Mouse (Mus musculus) testis, adult 2 months (tissue): ENCODE results near the gene Tarsl2. TPM values are rescaled to one million over a fixed set of nuclear protein-coding genes. Genes with fewer than 3 reads are reported as not detected.

ENCODE experiments used
- H3K27ac ChIP-seq: fragments of 200-500 bp; 2 replicates; pipeline ENCODE4 v1.5.1; 2012; ENCODE audit warnings: low read depth, low read length; ENCODE audit not compliant: control insufficient read depth, insufficient read depth
- H3K27me3 ChIP-seq: fragments of 200-500 bp; 2 replicates; pipeline ENCODE4 v1.6.1; 2012; ENCODE audit warnings: mild to moderate bottlenecking, low read length, moderate library complexity; ENCODE audit not compliant: control insufficient read depth, insufficient read depth
- H3K36me3 ChIP-seq: fragments of 200-500 bp; 2 replicates; pipeline ENCODE4 v1.6.1; 2012; ENCODE audit warnings: mild to moderate bottlenecking, low read length; ENCODE audit not compliant: control insufficient read depth, insufficient read depth
- H3K4me1 ChIP-seq: fragments of 200-500 bp; 2 replicates; pipeline ENCODE4 v1.6.1; 2012; ENCODE audit warnings: low read length; ENCODE audit not compliant: control insufficient read depth, insufficient read depth
- H3K4me3 ChIP-seq: fragments of 200-500 bp; 2 replicates; pipeline ENCODE4 v1.5.1; 2012; ENCODE audit warnings: low read depth, mild to moderate bottlenecking, low read length, moderate library complexity, mixed read lengths; ENCODE audit not compliant: control insufficient read depth
- CTCF ChIP-seq: fragments of 200-500 bp; IDR thresholded peaks from 2 replicates; pipeline ENCODE4 v1.5.1; 2012; ENCODE audit warnings: low read depth, mild to moderate bottlenecking, inconsistent platforms, low read length, moderate library complexity; ENCODE audit not compliant: control insufficient read depth, insufficient read depth, insufficient replicate concordance
- POLR2A ChIP-seq: fragments of 200-500 bp; IDR thresholded peaks from 2 replicates; pipeline ENCODE4 v1.6.1; 2012; ENCODE audit warnings: low read depth, mild to moderate bottlenecking, inconsistent platforms, low read length, moderate library complexity; ENCODE audit not compliant: control insufficient read depth
- polyA plus RNA-seq: library from polyadenylated mRNA; depleted of rRNA; stranded (reverse); fragments of >200 nt; gene quantifications from 2 replicates; pipeline ENCODE4 v1.2.3, GENCODE M21; 2012

Tarsl2 gene
- polyA plus RNA-seq, 1 experiment = 5.0 TPM

GRCm38 (mm10) chr7:65684256-65684835, 39.6 kb downstream of the Tarsl2 start:
- no peak for TF ChIP-seq CTCF
- no peak for TF ChIP-seq POLR2A
- H3K27me3 ChIP-seq = no peaks in the 10 kb centered on the region
- no peak overlapping the region for H3K27ac ChIP-seq
- no peak overlapping the region for H3K4me3 ChIP-seq
- H3K4me1 ChIP-seq = no peaks in the 10 kb centered on the region
- no peaks in the 10 kb centered on the region for H3K36me3 ChIP-seq

DNA sequence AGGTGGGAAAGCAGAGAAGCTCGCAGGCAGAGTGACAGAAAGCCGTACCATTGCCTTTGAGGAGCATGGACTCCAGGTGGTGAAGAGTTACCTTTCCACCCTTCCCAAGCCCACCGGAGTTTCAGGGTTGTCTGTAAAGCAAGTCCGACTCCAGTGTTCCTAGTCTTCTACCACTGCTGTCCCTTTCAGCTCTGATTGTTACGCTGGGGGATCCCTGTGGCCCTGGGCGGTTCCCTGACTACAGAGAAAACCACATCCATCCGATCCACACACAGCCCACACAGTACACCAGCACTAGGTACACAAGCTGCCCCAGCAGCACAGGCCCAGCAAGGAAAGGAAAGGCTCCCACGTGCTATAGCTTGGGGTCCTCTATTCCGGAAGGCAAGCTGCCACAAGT, 42.0 kb downstream of the Tarsl2 start:
- Histone ChIP-seq H3K36me3 (no peaks in the 10 kb centered on the region), H3K4me1 (no peaks in the 10 kb centered on the region), H3K27ac (no peak overlapping the region), H3K4me3 (no peak overlapping the region), H3K27me3 (no peaks in the 10 kb centered on the region)
- TF ChIP-seq CTCF (no peak), POLR2A (no peak)

DNA sequence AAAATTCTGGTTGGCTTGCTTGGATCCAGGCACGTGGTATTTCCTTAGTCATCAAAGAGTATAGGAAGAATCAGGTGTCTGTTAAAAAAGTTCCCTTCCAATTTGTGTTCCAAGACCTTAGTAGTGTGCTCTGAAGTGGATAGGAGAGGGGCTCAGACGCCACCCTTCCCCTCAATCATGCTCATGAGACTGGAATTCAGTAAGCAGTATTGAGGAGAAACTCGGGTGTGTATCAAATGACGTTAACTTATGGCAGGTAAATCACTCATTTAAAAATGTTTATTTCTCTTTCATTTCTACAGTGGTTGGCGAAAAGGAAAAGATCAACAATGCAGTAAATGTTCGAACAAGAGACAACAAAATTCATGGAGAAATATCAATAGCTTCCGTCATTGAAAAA, 46.2 kb downstream of the Tarsl2 start, which contains the start of gene Tm2d3:
TSS of gene Tm2d3 (plus strand) at position 301 of the 400 bp plus-strand sequence.
- Histone ChIP-seq H3K4me3 (no peak within 1 kb of the TSS), H3K27ac (no peak within 1 kb of the TSS), H3K4me1 (peaks cover 3% of the 10 kb centered on the region), H3K36me3 (no peaks in the 10 kb centered on the region), H3K27me3 (no peaks in the 10 kb centered on the region)
- TF ChIP-seq CTCF = no peak
- TF ChIP-seq POLR2A = no peak

GRCm38 (mm10) chr7:65691929-65692605, 47.4 kb downstream of the Tarsl2 start:
- TF ChIP-seq POLR2A = no peak
- TF ChIP-seq CTCF = no peak
- no peaks in the 10 kb centered on the region for H3K27me3 ChIP-seq
- H3K4me1 ChIP-seq = peaks cover 3% of the 10 kb centered on the region
- H3K36me3 ChIP-seq = no peaks in the 10 kb centered on the region
- H3K4me3 ChIP-seq = no peak overlapping the region
- no peak overlapping the region for H3K27ac ChIP-seq

GRCm38 (mm10) chr7:65692883-65693282, 48.2 kb downstream of the Tarsl2 start:
- H3K36me3 ChIP-seq = no peaks in the 10 kb centered on the region
- H3K4me1 ChIP-seq = peaks cover 3% of the 10 kb centered on the region
- TF ChIP-seq CTCF = no peak
- TF ChIP-seq POLR2A = no peak
- H3K27me3 ChIP-seq = no peaks in the 10 kb centered on the region
- H3K4me3 ChIP-seq = peak overlapping the region; percentile 90
- H3K27ac ChIP-seq = peak overlapping the region; percentile 48

- Histone ChIP-seq H3K36me3 (peaks cover under 1% of the 10 kb centered on the region), H3K27ac (peak overlapping the region; percentile 70), H3K27me3 (no peaks in the 10 kb centered on the region)
These were observed 48.7 kb downstream of the Tarsl2 start for GRCm38 (mm10) chr7:65693301-65693821.

GRCm38 (mm10) chr7:65696450-65696849, 51.8 kb downstream of the Tarsl2 start:
- H3K27ac ChIP-seq = no peak overlapping the region
- peaks cover 3% of the 10 kb centered on the region for H3K4me1 ChIP-seq
- peaks cover 3% of the 10 kb centered on the region for H3K36me3 ChIP-seq
- no peak for TF ChIP-seq POLR2A
- no peak for TF ChIP-seq CTCF
- no peaks in the 10 kb centered on the region for H3K27me3 ChIP-seq
- no peak overlapping the region for H3K4me3 ChIP-seq

More at GRCm38 (mm10) chr7:65693301-65693821, 48.7 kb downstream of the Tarsl2 start:
- Histone ChIP-seq H3K4me1 (peaks cover 3% of the 10 kb centered on the region), H3K4me3 (peak overlapping the region; percentile 90)
- TF ChIP-seq POLR2A = peak; percentile 89
- no peak for TF ChIP-seq CTCF
